Mouse (Mus musculus) heart, adult 2 months (tissue): ENCODE results near the gene Slc39a11. TPM values are rescaled to one million over a fixed set of nuclear protein-coding genes. Genes with fewer than 3 reads are reported as not detected.

Source experiments
- DNase-seq, 2 experiments: peaks; one replicate each; pipeline ENCODE4 v3.0.0; 2021
- H3K27ac ChIP-seq: fragments of 200-600 bp; 2 replicates; pipeline ENCODE4 v1.8.1; 2022
- H3K27me3 ChIP-seq: fragments of 200-500 bp; 2 replicates; pipeline ENCODE4 v1.6.1; 2012; ENCODE audit warnings: mild to moderate bottlenecking, low read length, inconsistent platforms, mixed read lengths; ENCODE audit not compliant: control insufficient read depth, insufficient read depth
- H3K36me3 ChIP-seq: fragments of 200-500 bp; 2 replicates; pipeline ENCODE4 v1.6.1; 2012; ENCODE audit warnings: low read length, inconsistent platforms; ENCODE audit not compliant: control insufficient read depth, insufficient read depth
- H3K4me1 ChIP-seq: fragments of 200-500 bp; 2 replicates; pipeline ENCODE4 v1.6.1; 2011; ENCODE audit warnings: low read length; ENCODE audit not compliant: control insufficient read depth, insufficient read depth
- H3K4me3 ChIP-seq: fragments of 200-600 bp; 2 replicates; pipeline ENCODE4 v1.8.1; 2022
- H3K79me2 ChIP-seq: fragments of 200-500 bp; replicated peaks from 2 replicates; pipeline ENCODE4 v1.6.1; 2012; ENCODE audit warnings: mild to moderate bottlenecking, inconsistent platforms, low read length, moderate library complexity, mixed read lengths; ENCODE audit not compliant: control insufficient read depth, insufficient read depth
- H3K9ac ChIP-seq: fragments of 200-500 bp; 2 replicates; pipeline ENCODE4 v1.6.1; 2012; ENCODE audit warnings: low read depth, mild to moderate bottlenecking, control low read depth, inconsistent platforms, low read length, mixed read lengths
- CTCF ChIP-seq: fragments of 200-600 bp; IDR thresholded peaks from 2 replicates; pipeline ENCODE4 v1.8.1; 2022; ENCODE audit warnings: antibody characterized with exemption, mild to moderate bottlenecking, moderate library complexity
- EP300 ChIP-seq: fragments of 200-500 bp; IDR thresholded peaks from 2 replicates; pipeline ENCODE4 v1.6.1; 2011; ENCODE audit warnings: low read depth, low read length, control low read depth; ENCODE audit not compliant: insufficient read depth
- POLR2A ChIP-seq: fragments of 200-500 bp; IDR thresholded peaks from 2 replicates; pipeline ENCODE4 v1.6.1; 2011; ENCODE audit warnings: mild to moderate bottlenecking, low read depth, low read length, control low read depth; ENCODE audit not compliant: insufficient read depth
- WGBS: fragments of 180-500 bp; shearing (Covaris S2); methylation state at CpG from one replicate; pipeline ENCODE4 v1.1.7; 2018; 5-methylcytosine and 5-hydroxymethylcytosine counted together
- intact Hi-C: fragments of 180-260 bp; cut with DNase I; formaldehyde crosslinking; loops from one replicate; pipeline ENCODE4 v1.15.1; 2025
- polyA plus RNA-seq: library from polyadenylated mRNA; depleted of rRNA; stranded (reverse); fragments of >200 nt; gene quantifications from 2 replicates; pipeline ENCODE4 v1.2.3, GENCODE M21; 2012; rRNA removed
- total RNA-seq, 2 experiments: library from RNA; stranded (reverse); gene quantifications; 2 replicates each; pipeline ENCODE4 v1.2.3; 2021

Gene Slc39a11
- total and polyA plus RNA-seq, 3 experiments: 2.6 to 5.6 (median 2.7) TPM

GRCm38 (mm10) chr11:113203008-113203407 is 446.9 kb downstream of the Slc39a11 start:
- H3K79me2 ChIP-seq: no peaks in the 10 kb centered on the region
- no peaks in the 10 kb centered on the region for H3K36me3 ChIP-seq
- H3K9ac ChIP-seq: no peak overlapping the region
- H3K27me3 ChIP-seq: peaks cover 2% of the 10 kb centered on the region; the same call in 1 of the 2 replicates
- no peaks in the 10 kb centered on the region for H3K4me1 ChIP-seq
- no peak overlapping the region for H3K27ac ChIP-seq
- no peak for DNase-seq
- intact Hi-C loops: no loop called here
- no peak overlapping the region for H3K4me3 ChIP-seq
- WGBS: 75% methylated on average over 7 of the region's 7 CpGs
- TF ChIP-seq CTCF (no peak), EP300 (no peak), POLR2A (no peak)

GRCm38 (mm10) chr11:113201470-113201997 is 448.3 kb downstream of the Slc39a11 start:
- peak; percentile 83 to 84 for DNase-seq
- peak overlapping the region; percentile 74 for H3K9ac ChIP-seq
- no peaks in the 10 kb centered on the region for H3K79me2 ChIP-seq
- H3K4me3 ChIP-seq: peak overlapping the region; percentile 73
- WGBS: under 1% methylated on average over 42 of the region's 42 CpGs
- intact Hi-C loops: no loop called here
- H3K27me3 ChIP-seq: peaks cover 2% of the 10 kb centered on the region; the same call in 1 of the 2 replicates
- H3K4me1 ChIP-seq: no peaks in the 10 kb centered on the region
- peak overlapping the region; percentile 67 for H3K27ac ChIP-seq
- no peaks in the 10 kb centered on the region for H3K36me3 ChIP-seq
- TF ChIP-seq CTCF (no peak), POLR2A (peak; percentile 98), EP300 (0 out of 2 replicates have a peak, but pooled peaks have one; percentile 6)

GRCm38 (mm10) chr11:113200901-113201300 is 449.0 kb downstream of the Slc39a11 start:
- no peaks in the 10 kb centered on the region for H3K79me2 ChIP-seq
- no peak overlapping the region for H3K27ac ChIP-seq
- peaks cover 2% of the 10 kb centered on the region; the same call in 1 of the 2 replicates for H3K27me3 ChIP-seq
- TF ChIP-seq CTCF (no peak), POLR2A (no peak), EP300 (no peak)
- WGBS: 14% methylated on average over 15 of the region's 15 CpGs
- H3K9ac ChIP-seq: peak overlapping the region; percentile 74; the same call in 1 of the 2 replicates
- peak overlapping the region; percentile 73 for H3K4me3 ChIP-seq
- intact Hi-C loops: no loop called here
- H3K4me1 ChIP-seq: no peaks in the 10 kb centered on the region
- no peaks in the 10 kb centered on the region for H3K36me3 ChIP-seq
- DNase-seq: no peak

- Histone ChIP-seq H3K27me3 (peaks cover 2% of the 10 kb centered on the region; the same call in 1 of the 2 replicates), H3K4me1 (no peaks in the 10 kb centered on the region), H3K79me2 (no peaks in the 10 kb centered on the region), H3K9ac (no peak overlapping the region), H3K36me3 (no peaks in the 10 kb centered on the region), H3K27ac (no peak overlapping the region), H3K4me3 (no peak overlapping the region)
- TF ChIP-seq POLR2A (no peak), CTCF (no peak), EP300 (no peak)
- intact Hi-C loops: no loop called here
- DNase-seq: no peak
- 80% methylated on average over 15 of the region's 15 CpGs for WGBS
Observed at GRCm38 (mm10) chr11:113198586-113198985, 451.3 kb downstream of the Slc39a11 start.

GRCm38 (mm10) chr11:113197624-113198023 is 452.3 kb downstream of the Slc39a11 start:
- Histone ChIP-seq H3K4me1 (no peaks in the 10 kb centered on the region), H3K27ac (no peak overlapping the region), H3K27me3 (peaks cover 2% of the 10 kb centered on the region; the same call in 1 of the 2 replicates), H3K36me3 (no peaks in the 10 kb centered on the region), H3K4me3 (no peak overlapping the region), H3K9ac (no peak overlapping the region), H3K79me2 (no peaks in the 10 kb centered on the region)
- no peak for TF ChIP-seq POLR2A
- no peak for DNase-seq
- intact Hi-C loops: no loop called here
- 75% methylated on average over 8 of the region's 8 CpGs for WGBS

- DNase-seq: no peak
- H3K27ac ChIP-seq: no peak overlapping the region
- no peaks in the 10 kb centered on the region for H3K79me2 ChIP-seq
- intact Hi-C loops: no loop called here
- TF ChIP-seq POLR2A: no peak
- TF ChIP-seq CTCF: no peak
- TF ChIP-seq EP300: no peak
- no peaks in the 10 kb centered on the region for H3K36me3 ChIP-seq
- 84% methylated on average over 19 of the region's 19 CpGs for WGBS
- no peak overlapping the region for H3K9ac ChIP-seq
- H3K27me3 ChIP-seq: peaks cover 2% of the 10 kb centered on the region; the same call in 1 of the 2 replicates
- H3K4me1 ChIP-seq: no peaks in the 10 kb centered on the region
- H3K4me3 ChIP-seq: no peak overlapping the region
Observed at GRCm38 (mm10) chr11:113196234-113197007, 453.5 kb downstream of the Slc39a11 start.

Other genes with a start within 250 kb of the Slc39a11 start
- gene Sstr2, start 30.7 kb downstream of the Slc39a11 start, total RNA-seq: not detected
- not detected in 2 replicates for gene Sstr2, start 30.7 kb downstream of the Slc39a11 start, polyA plus RNA-seq
- 10 to 100 TPM; 16.9 to 18.6 TPM for gene Cog1, start 910 bp downstream of the Slc39a11 start, total RNA-seq
- 25.2 and 32.7 TPM in 2 replicates for gene Cog1, start 910 bp downstream of the Slc39a11 start, polyA plus RNA-seq
- gene Fam104a, start 34.1 kb upstream of the Slc39a11 start, total RNA-seq: 10 to 100 TPM; 15.3 to 16.4 TPM
- gene Fam104a, start 34.1 kb upstream of the Slc39a11 start, polyA plus RNA-seq: 10.7 and 12.4 TPM in 2 replicates
- 1 to 10 TPM; 5.8 to 6.4 TPM for gene D11Wsu47e, start 34.3 kb upstream of the Slc39a11 start, total RNA-seq
- gene D11Wsu47e, start 34.3 kb upstream of the Slc39a11 start, polyA plus RNA-seq: 4.7 and 7.8 TPM in 2 replicates
- not detected for gene Cpsf4l, start 59.9 kb upstream of the Slc39a11 start, total RNA-seq
- gene Cpsf4l, start 59.9 kb upstream of the Slc39a11 start, polyA plus RNA-seq: 0.18 TPM in 1 of 2 replicates, not detected in the other
- 10 to 100 TPM; 20.6 to 23.2 TPM for gene Cdc42ep4, start 101.8 kb upstream of the Slc39a11 start, total RNA-seq
- gene Cdc42ep4, start 101.8 kb upstream of the Slc39a11 start, polyA plus RNA-seq: 12.3 and 12.9 TPM in 2 replicates